Comparison of ENCODE assay signal across 9 mouse cellular contexts in the genomic region with DNA sequence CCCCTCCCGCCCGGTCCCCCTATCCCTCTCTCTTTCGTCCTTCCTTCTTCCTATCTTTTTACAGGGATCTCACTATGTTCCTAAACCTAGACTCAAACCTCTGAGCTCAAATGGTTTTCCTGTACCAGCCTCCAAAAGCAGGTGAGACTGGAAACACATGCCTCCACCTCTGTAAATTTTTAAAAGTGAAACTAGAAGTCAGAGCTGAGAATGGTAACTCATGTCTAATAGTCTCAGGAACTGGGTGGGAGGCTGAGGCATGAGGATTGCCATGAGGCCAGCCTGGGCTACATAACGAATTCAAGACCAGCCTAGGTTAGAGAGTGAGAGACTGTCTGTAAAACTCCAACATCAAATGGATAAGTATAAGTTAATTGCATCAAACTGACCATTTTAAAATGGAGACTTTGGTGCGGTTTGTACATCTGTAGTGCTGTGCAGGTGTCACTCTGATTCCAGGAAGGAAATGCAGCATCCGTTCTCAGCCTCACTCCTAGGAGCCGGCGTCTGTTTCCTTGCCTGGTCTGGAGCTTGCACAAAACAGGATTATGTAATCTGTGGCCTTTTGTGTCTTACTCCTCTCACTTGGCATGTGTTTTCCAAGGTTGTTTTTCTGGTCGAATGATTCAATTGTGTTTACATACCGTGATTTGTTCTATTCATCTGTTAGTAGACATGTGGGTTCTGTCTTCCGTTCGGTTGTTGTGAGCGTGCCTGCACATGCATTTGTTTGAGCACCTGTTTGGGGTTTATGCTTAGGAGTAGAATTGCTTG. TPM values are rescaled to one million over a fixed set of nuclear protein-coding genes. Genes with fewer than 3 reads are reported as not detected.
DNase-seq lines count a peak whose midpoint lies in the region; ATAC-seq lines count a peak whose summit lies in the region.
"Had no signal": no experiment of that assay in that cellular context is flagged by ENCODE, and none has a peak within 500 bp of the region (broad histone marks: within the 10 kb centered on the region; RNA-seq: fewer than 3 reads in every experiment).

No protein-coding gene starts in this region.

- ATAC-seq in hematopoietic stem cell, adult 5-6 weeks (replicated peaks in 1 of 2; ENCODE audit: insufficient read depth in 1 of 2, low FRiP score in 2 of 2, low TSS enrichment in 1 of 2, low read depth in 1 of 2, poor library complexity in 2 of 2, severe bottlenecking in 2 of 2): peak; percentile 49 to 60; a peak in 1 of 4 replicates

- DNase-seq in heart, adult 11 months: peak; percentile 96
- DNase-seq in heart, postnatal 25 days (ENCODE audit: low spot score): no peak
- DNase-seq in 416B (ENCODE audit: low read depth): peak; percentile 49
- peak; percentile 41 for DNase-seq in adrenal gland, postnatal 10 days
- DNase-seq in ovary, postnatal 10 days (ENCODE audit: low spot score): no peak
- no peak for DNase-seq in embryo, embryonic 9.5 days (ENCODE audit: extremely low spot score)
- no peak for DNase-seq in right cerebral cortex, postnatal 14 days
- DNase-seq: liver, embryonic 13.5 days had no signal

- intact Hi-C loops in heart, postnatal 25 days (cut with DNase I): no loop called here

RNA-seq across cellular contexts. Expression of a gene that starts 39.1 kb away (rescaled TPM):
- 10 to 100 TPM; 18.6 to 18.7 TPM for total RNA-seq in heart, postnatal 25 days (2021)
- 10 to 100 TPM; 23.0 to 30.2 TPM for total RNA-seq in adrenal gland, postnatal 10 days (2021)
- 41.3 and 55.1 TPM in 2 replicates for total RNA-seq in hematopoietic stem cell, adult 5-6 weeks (2017)

RNA-seq across cellular contexts. Expression of a gene that starts 49.3 kb away (rescaled TPM):
- total RNA-seq in heart, postnatal 25 days (2021): 1 to 10 TPM; 3.4 to 4.3 TPM
- total RNA-seq in adrenal gland, postnatal 10 days (2021): 1 to 10 TPM; 1.7 to 2.3 TPM
- total RNA-seq in hematopoietic stem cell, adult 5-6 weeks (2017): not detected in 2 replicates

Comparison
In these comparisons a context has a peak if more than half of its experiments do, and no peak if none do; other contexts are left out.
1. DNase-seq: peak in heart, adult 11 months (single experiment), 416B (single experiment) and adrenal gland, postnatal 10 days (single experiment); none in heart, postnatal 25 days (single experiment), ovary, postnatal 10 days (single experiment), embryo, embryonic 9.5 days (single experiment) and right cerebral cortex, postnatal 14 days (single experiment).